Mouse (Mus musculus): ENCODE measurements around the gene Ttc9b. TPM values are rescaled to one million over a fixed set of nuclear protein-coding genes. Genes with fewer than 3 reads are reported as not detected.
A peak's percentile ranks its signal among the peaks of the same experiment; 100 is the strongest.

Ttc9b gene
- total and polyA plus RNA-seq, 2 experiments from 2014 or later = 124 to 132 TPM

- no peak overlapping the region for H3K9ac ChIP-seq (replicated peaks; ENCODE audit: low read length)
- no peaks in the 10 kb centered on the region for H3K27me3 ChIP-seq (ENCODE audit: insufficient read depth, low read length)
- H3K4me2 ChIP-seq (ENCODE audit: low read depth, low read length) = no peak overlapping the region
- TF ChIP-seq CTCF (IDR thresholded peaks at IDR 0.05; ENCODE audit: low read depth) = no peak
- ATAC-seq (no peak), DNase-seq (ENCODE audit: low spot score) (no peak)
- WGBS = 93% methylated on average over 3 of the region's 3 CpGs
- H3K4me1 ChIP-seq (ENCODE audit: insufficient read depth, low read length) = peaks cover 49% of the 10 kb centered on the region
- peak overlapping the region; percentile 78 for H3K27ac ChIP-seq
- H3K9me3 ChIP-seq (ENCODE audit: low read length) = no peaks in the 10 kb centered on the region
- peaks cover 12% of the 10 kb centered on the region; the same call in 1 of the 2 replicates for H3K36me3 ChIP-seq (ENCODE audit: insufficient read depth, low read length)
- H3K4me3 ChIP-seq (ENCODE audit: low read length) = no peak overlapping the region
These were observed 45.6 kb upstream of the Ttc9b start for GRCm38 (mm10) chr7:27608130-27608529.

DNA sequence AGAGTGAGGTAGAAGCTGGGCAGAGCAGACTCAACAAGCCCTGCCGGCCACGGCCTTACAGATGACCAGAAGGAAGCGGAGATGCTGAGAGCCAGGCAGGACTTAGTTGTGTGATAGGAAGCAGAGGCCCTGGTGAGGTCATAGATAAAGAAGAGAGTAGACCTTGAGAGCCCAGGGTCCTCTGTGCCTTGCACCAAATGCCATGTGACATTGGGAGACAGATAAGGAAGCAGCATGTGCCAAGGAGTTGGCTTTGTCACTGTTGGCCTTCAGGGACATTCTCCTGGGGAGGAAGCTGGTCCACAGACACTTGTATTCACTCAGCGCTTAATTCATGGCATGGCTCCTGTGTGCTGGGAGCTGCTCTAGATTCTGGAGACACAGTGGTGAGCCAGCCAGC lies 44.4 kb upstream of the Ttc9b start:
- ATAC-seq (no peak), DNase-seq (ENCODE audit: low spot score) (no peak)
- Histone ChIP-seq H3K9ac (replicated peaks; ENCODE audit: low read length) (no peak overlapping the region), H3K4me3 (ENCODE audit: low read length) (no peak overlapping the region), H3K27ac (no peak overlapping the region), H3K36me3 (ENCODE audit: insufficient read depth, low read length) (peaks cover 12% of the 10 kb centered on the region; the same call in 1 of the 2 replicates), H3K4me2 (ENCODE audit: low read depth, low read length) (no peak overlapping the region), H3K4me1 (ENCODE audit: insufficient read depth, low read length) (peaks cover 45% of the 10 kb centered on the region), H3K9me3 (ENCODE audit: low read length) (no peaks in the 10 kb centered on the region), H3K27me3 (ENCODE audit: insufficient read depth, low read length) (no peaks in the 10 kb centered on the region)
- no peak for TF ChIP-seq CTCF (IDR thresholded peaks at IDR 0.05; ENCODE audit: low read depth)
- over 99% methylated on average over 4 of the region's 4 CpGs for WGBS

DNA sequence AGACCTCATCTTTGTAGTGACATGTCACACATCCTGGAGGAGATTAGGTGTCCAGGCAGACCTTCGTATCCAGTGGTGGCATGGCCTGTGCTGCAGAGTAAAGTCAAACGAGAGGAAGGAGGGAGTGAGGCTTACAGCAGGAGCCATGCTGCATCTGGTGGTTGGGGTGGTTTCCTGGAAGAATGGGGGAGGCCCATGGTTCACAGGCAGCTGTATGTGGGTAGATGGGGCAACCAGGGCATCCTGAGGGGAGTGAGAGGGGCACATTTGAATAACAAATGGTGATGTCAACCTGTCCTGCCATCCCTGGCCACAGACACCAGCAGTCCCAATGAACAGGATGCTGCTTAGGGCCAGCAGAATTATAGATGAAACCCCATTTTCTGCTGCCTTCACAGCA lies 44.0 kb upstream of the Ttc9b start:
- Histone ChIP-seq H3K9me3 (ENCODE audit: low read length) (no peaks in the 10 kb centered on the region), H3K36me3 (ENCODE audit: insufficient read depth, low read length) (peaks cover 12% of the 10 kb centered on the region; the same call in 1 of the 2 replicates), H3K4me1 (ENCODE audit: insufficient read depth, low read length) (peaks cover 41% of the 10 kb centered on the region), H3K9ac (replicated peaks; ENCODE audit: low read length) (no peak overlapping the region), H3K27ac (no peak overlapping the region), H3K27me3 (ENCODE audit: insufficient read depth, low read length) (no peaks in the 10 kb centered on the region), H3K4me3 (ENCODE audit: low read length) (no peak overlapping the region), H3K4me2 (ENCODE audit: low read depth, low read length) (no peak overlapping the region)
- WGBS = 81% methylated on average over 2 of the region's 2 CpGs
- no peak for DNase-seq (ENCODE audit: low spot score)
- TF ChIP-seq CTCF (IDR thresholded peaks at IDR 0.05; ENCODE audit: low read depth) = no peak
- no peak for ATAC-seq

GRCm38 (mm10) chr7:27610370-27610769 lies 43.3 kb upstream of the Ttc9b start:
- H3K27ac ChIP-seq = peak overlapping the region; percentile 67; the same call in 1 of the 2 replicates
- ATAC-seq (no peak), DNase-seq (ENCODE audit: low spot score) (no peak)
- no peak overlapping the region for H3K4me3 ChIP-seq (ENCODE audit: low read length)
- H3K9me3 ChIP-seq (ENCODE audit: low read length) = no peaks in the 10 kb centered on the region
- peaks cover 12% of the 10 kb centered on the region; the same call in 1 of the 2 replicates for H3K36me3 ChIP-seq (ENCODE audit: insufficient read depth, low read length)
- H3K4me1 ChIP-seq (ENCODE audit: insufficient read depth, low read length) = peaks cover 36% of the 10 kb centered on the region
- WGBS = 83% methylated on average over 3 of the region's 3 CpGs
- TF ChIP-seq CTCF (IDR thresholded peaks at IDR 0.05; ENCODE audit: low read depth) = no peak
- no peaks in the 10 kb centered on the region for H3K27me3 ChIP-seq (ENCODE audit: insufficient read depth, low read length)
- no peak overlapping the region for H3K4me2 ChIP-seq (ENCODE audit: low read depth, low read length)
- H3K9ac ChIP-seq (replicated peaks; ENCODE audit: low read length) = no peak overlapping the region

- ATAC-seq (no peak), DNase-seq (ENCODE audit: low spot score) (peak; percentile 46)
- Histone ChIP-seq H3K9ac (replicated peaks; ENCODE audit: low read length) (no peak overlapping the region), H3K27ac (peak overlapping the region; percentile 67; the same call in 1 of the 2 replicates), H3K4me3 (ENCODE audit: low read length) (no peak overlapping the region), H3K36me3 (ENCODE audit: insufficient read depth, low read length) (peaks cover 12% of the 10 kb centered on the region; the same call in 1 of the 2 replicates), H3K4me2 (ENCODE audit: low read depth, low read length) (no peak overlapping the region), H3K27me3 (ENCODE audit: insufficient read depth, low read length) (no peaks in the 10 kb centered on the region), H3K4me1 (ENCODE audit: insufficient read depth, low read length) (peaks cover 33% of the 10 kb centered on the region), H3K9me3 (ENCODE audit: low read length) (no peaks in the 10 kb centered on the region)
- WGBS = 65% methylated on average over 5 of the region's 5 CpGs
- TF ChIP-seq CTCF (IDR thresholded peaks at IDR 0.05; ENCODE audit: low read depth) = no peak
These were observed 42.8 kb upstream of the Ttc9b start for GRCm38 (mm10) chr7:27610871-27611270.

GRCm38 (mm10) chr7:27612940-27613339 lies 40.8 kb upstream of the Ttc9b start:
- DNase-seq (ENCODE audit: low spot score) = no peak
- no peak overlapping the region for H3K9ac ChIP-seq (replicated peaks; ENCODE audit: low read length)
- H3K4me3 ChIP-seq (ENCODE audit: low read length) = no peak overlapping the region
- H3K4me2 ChIP-seq (ENCODE audit: low read depth, low read length) = no peak overlapping the region
- H3K27ac ChIP-seq = peak overlapping the region; percentile 82
- H3K9me3 ChIP-seq (ENCODE audit: low read length) = no peaks in the 10 kb centered on the region
- peaks cover 19% of the 10 kb centered on the region for H3K36me3 ChIP-seq (ENCODE audit: insufficient read depth, low read length)
- ATAC-seq = no peak
- TF ChIP-seq CTCF (IDR thresholded peaks at IDR 0.05; ENCODE audit: low read depth) = no peak
- H3K4me1 ChIP-seq (ENCODE audit: insufficient read depth, low read length) = peaks cover 13% of the 10 kb centered on the region; the same call in 1 of the 2 replicates
- no peaks in the 10 kb centered on the region for H3K27me3 ChIP-seq (ENCODE audit: insufficient read depth, low read length)
- WGBS = 46% methylated on average over 4 of the region's 4 CpGs

- no peak overlapping the region for H3K4me2 ChIP-seq (ENCODE audit: low read depth, low read length)
- peak; percentile 91 for ATAC-seq
- H3K9me3 ChIP-seq (ENCODE audit: low read length) = no peaks in the 10 kb centered on the region
- no peak overlapping the region for H3K9ac ChIP-seq (replicated peaks; ENCODE audit: low read length)
- H3K36me3 ChIP-seq (ENCODE audit: insufficient read depth, low read length) = peaks cover 29% of the 10 kb centered on the region
- no peak overlapping the region for H3K4me3 ChIP-seq (ENCODE audit: low read length)
- peaks cover 9% of the 10 kb centered on the region; the same call in 1 of the 2 replicates for H3K4me1 ChIP-seq (ENCODE audit: insufficient read depth, low read length)
- peak overlapping the region; percentile 82 for H3K27ac ChIP-seq
- H3K27me3 ChIP-seq (ENCODE audit: insufficient read depth, low read length) = no peaks in the 10 kb centered on the region
- no peak for TF ChIP-seq CTCF (IDR thresholded peaks at IDR 0.05; ENCODE audit: low read depth)
- WGBS = 15% methylated on average over 8 of the region's 8 CpGs
- DNase-seq (ENCODE audit: low spot score) = peak; percentile 89
These were observed 39.8 kb upstream of the Ttc9b start for GRCm38 (mm10) chr7:27613751-27614499.
